Mouse (Mus musculus): ENCODE data around the gene Nwd2. TPM values are rescaled to one million over a fixed set of nuclear protein-coding genes. Genes with fewer than 3 reads are reported as not detected.
A peak's percentile ranks its signal among the peaks of the same experiment; 100 is the strongest.

Gene Nwd2
- polyA plus RNA-seq, 1 experiment from 2014 or later, result 0.11 TPM

GRCm38 (mm10) chr5:63827006-63827405 lies 178.1 kb downstream of the Nwd2 start:
- Histone ChIP-seq H3K36me3 (ENCODE audit: insufficient read depth) (no peaks in the 10 kb centered on the region), H3K4me2 (peak overlapping the region; percentile 35; the same call in 1 of the 2 replicates), H3K4me3 (ENCODE audit: low read depth, low read length) (no peak overlapping the region), H3K27ac (ENCODE audit: low read depth) (peak overlapping the region; percentile 55), H3K4me1 (ENCODE audit: insufficient read depth) (peaks cover 15% of the 10 kb centered on the region; the same call in 1 of the 2 replicates), H3K9ac (no peak overlapping the region), H3K27me3 (ENCODE audit: insufficient read depth, low read length) (no peaks in the 10 kb centered on the region), H3K9me3 (ENCODE audit: low read depth, low read length) (no peaks in the 10 kb centered on the region)
- peak; percentile 61; the same call in 1 of the 2 replicates for ATAC-seq (ENCODE audit: insufficient read depth)
- WGBS, result 38% methylated on average over 6 of the region's 6 CpGs
- DNase-seq, result peak; percentile 46
- no peak for TF ChIP-seq CTCF (IDR thresholded peaks at IDR 0.05; ENCODE audit: low read depth)

GRCm38 (mm10) chr5:63827415-63828053 lies 178.6 kb downstream of the Nwd2 start:
- no peaks in the 10 kb centered on the region for H3K36me3 ChIP-seq (ENCODE audit: insufficient read depth)
- peak overlapping the region; percentile 35; the same call in 1 of the 2 replicates for H3K4me2 ChIP-seq
- DNase-seq, result no peak
- no peak for TF ChIP-seq CTCF (IDR thresholded peaks at IDR 0.05; ENCODE audit: low read depth)
- H3K9me3 ChIP-seq (ENCODE audit: low read depth, low read length), result no peaks in the 10 kb centered on the region
- peaks cover 15% of the 10 kb centered on the region; the same call in 1 of the 2 replicates for H3K4me1 ChIP-seq (ENCODE audit: insufficient read depth)
- H3K9ac ChIP-seq, result no peak overlapping the region
- H3K4me3 ChIP-seq (ENCODE audit: low read depth, low read length), result no peak overlapping the region
- H3K27me3 ChIP-seq (ENCODE audit: insufficient read depth, low read length), result no peaks in the 10 kb centered on the region
- WGBS, result 31% methylated on average over 5 of the region's 5 CpGs
- peak; percentile 50; the same call in 1 of the 2 replicates for ATAC-seq (ENCODE audit: insufficient read depth)
- H3K27ac ChIP-seq (ENCODE audit: low read depth), result peak overlapping the region; percentile 55

- Histone ChIP-seq H3K27me3 (ENCODE audit: insufficient read depth, low read length) (no peaks in the 10 kb centered on the region), H3K36me3 (ENCODE audit: insufficient read depth) (no peaks in the 10 kb centered on the region), H3K9ac (no peak overlapping the region), H3K4me1 (ENCODE audit: insufficient read depth) (peaks cover 15% of the 10 kb centered on the region; the same call in 1 of the 2 replicates), H3K27ac (ENCODE audit: low read depth) (no peak overlapping the region), H3K4me2 (no peak overlapping the region), H3K9me3 (ENCODE audit: low read depth, low read length) (no peaks in the 10 kb centered on the region), H3K4me3 (ENCODE audit: low read depth, low read length) (no peak overlapping the region)
- 63% methylated on average over 10 of the region's 10 CpGs for WGBS
- no peak for TF ChIP-seq CTCF (IDR thresholded peaks at IDR 0.05; ENCODE audit: low read depth)
- ATAC-seq (ENCODE audit: insufficient read depth) (no peak), DNase-seq (peak; percentile 11)
Observed at GRCm38 (mm10) chr5:63828380-63829185, 179.7 kb downstream of the Nwd2 start.

GRCm38 (mm10) chr5:63831054-63831453 lies 182.2 kb downstream of the Nwd2 start:
- WGBS, result 67% methylated on average over 4 of the region's 4 CpGs
- Histone ChIP-seq H3K9ac (no peak overlapping the region), H3K27me3 (ENCODE audit: insufficient read depth, low read length) (no peaks in the 10 kb centered on the region), H3K27ac (ENCODE audit: low read depth) (peak overlapping the region; percentile 15), H3K4me3 (ENCODE audit: low read depth, low read length) (no peak overlapping the region), H3K4me2 (no peak overlapping the region), H3K9me3 (ENCODE audit: low read depth, low read length) (no peaks in the 10 kb centered on the region), H3K36me3 (ENCODE audit: insufficient read depth) (no peaks in the 10 kb centered on the region), H3K4me1 (ENCODE audit: insufficient read depth) (peaks cover 10% of the 10 kb centered on the region; the same call in 1 of the 2 replicates)
- ATAC-seq (ENCODE audit: insufficient read depth) (no peak), DNase-seq (peak; percentile 8)
- no peak for TF ChIP-seq CTCF (IDR thresholded peaks at IDR 0.05; ENCODE audit: low read depth)

- H3K4me2 ChIP-seq, result no peak overlapping the region
- WGBS, result 58% methylated on average over 5 of the region's 5 CpGs
- H3K9me3 ChIP-seq (ENCODE audit: low read depth, low read length), result no peaks in the 10 kb centered on the region
- no peak overlapping the region for H3K9ac ChIP-seq
- no peak overlapping the region for H3K27ac ChIP-seq (ENCODE audit: low read depth)
- no peaks in the 10 kb centered on the region for H3K27me3 ChIP-seq (ENCODE audit: insufficient read depth, low read length)
- H3K4me3 ChIP-seq (ENCODE audit: low read depth, low read length), result no peak overlapping the region
- no peak for DNase-seq
- TF ChIP-seq CTCF (IDR thresholded peaks at IDR 0.05; ENCODE audit: low read depth), result no peak
- H3K4me1 ChIP-seq (ENCODE audit: insufficient read depth), result 0 out of 2 replicates have a peak, but pooled peaks cover under 1% of the 10 kb centered on the region
- ATAC-seq (ENCODE audit: insufficient read depth), result no peak
- no peaks in the 10 kb centered on the region for H3K36me3 ChIP-seq (ENCODE audit: insufficient read depth)
Observed at GRCm38 (mm10) chr5:63833955-63834354, 185.1 kb downstream of the Nwd2 start.

GRCm38 (mm10) chr5:63834435-63834834 lies 185.5 kb downstream of the Nwd2 start:
- no peaks in the 10 kb centered on the region for H3K9me3 ChIP-seq (ENCODE audit: low read depth, low read length)
- 71% methylated on average over 3 of the region's 3 CpGs for WGBS

GRCm38 (mm10) chr5:63837115-63837514 lies 188.2 kb downstream of the Nwd2 start:
- DNase-seq (peak; percentile 8), ATAC-seq (ENCODE audit: insufficient read depth) (no peak)
- Histone ChIP-seq H3K9ac (no peak overlapping the region), H3K27me3 (ENCODE audit: insufficient read depth, low read length) (no peaks in the 10 kb centered on the region), H3K4me1 (ENCODE audit: insufficient read depth) (no peaks in the 10 kb centered on the region), H3K4me3 (ENCODE audit: low read depth, low read length) (no peak overlapping the region), H3K36me3 (ENCODE audit: insufficient read depth) (no peaks in the 10 kb centered on the region), H3K4me2 (no peak overlapping the region), H3K27ac (ENCODE audit: low read depth) (no peak overlapping the region), H3K9me3 (ENCODE audit: low read depth, low read length) (no peaks in the 10 kb centered on the region)
- WGBS, result 64% methylated on average over 5 of the region's 5 CpGs
- no peak for TF ChIP-seq CTCF (IDR thresholded peaks at IDR 0.05; ENCODE audit: low read depth)

More at GRCm38 (mm10) chr5:63834435-63834834, 185.5 kb downstream of the Nwd2 start:
- H3K4me2 ChIP-seq, result no peak overlapping the region
- DNase-seq (no peak), ATAC-seq (ENCODE audit: insufficient read depth) (no peak)
- H3K27ac ChIP-seq (ENCODE audit: low read depth), result no peak overlapping the region
- H3K27me3 ChIP-seq (ENCODE audit: insufficient read depth, low read length), result no peaks in the 10 kb centered on the region
- no peaks in the 10 kb centered on the region for H3K36me3 ChIP-seq (ENCODE audit: insufficient read depth)
- no peak overlapping the region for H3K9ac ChIP-seq
- no peaks in the 10 kb centered on the region for H3K4me1 ChIP-seq (ENCODE audit: insufficient read depth)
- no peak overlapping the region for H3K4me3 ChIP-seq (ENCODE audit: low read depth, low read length)
- no peak for TF ChIP-seq CTCF (IDR thresholded peaks at IDR 0.05; ENCODE audit: low read depth)
